Mouse (Mus musculus): ENCODE results near the gene Gm21992. TPM values are rescaled to one million over a fixed set of nuclear protein-coding genes. Genes with fewer than 3 reads are reported as not detected.

Gene Gm21992
- total RNA-seq, 2 experiments from 2014 or later: 17.6 to 23.7 TPM

DNA sequence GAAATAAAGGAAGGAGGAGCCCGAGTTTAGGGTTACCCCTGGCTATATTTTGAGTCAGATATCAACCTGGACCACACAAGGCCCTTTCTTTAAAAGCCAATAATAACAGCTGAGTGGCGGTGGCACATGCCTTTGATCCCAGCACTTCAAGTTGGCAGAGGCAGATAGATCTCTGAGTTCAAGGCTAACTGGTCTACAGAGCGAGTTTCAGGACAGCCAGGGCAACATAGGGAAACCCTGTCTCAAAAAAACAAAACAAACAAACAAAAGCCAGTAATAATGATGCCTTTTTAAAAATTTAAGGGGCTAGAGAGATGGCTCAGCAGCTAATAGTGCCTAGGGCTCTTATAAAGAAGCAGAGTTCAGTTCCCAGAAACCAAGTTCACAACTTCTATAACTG, 117.1 kb downstream of the Gm21992 start:
- no peak for DNase-seq (ENCODE audit: low spot score in 2 of 2)
- intact Hi-C loops (cut with DNase I): no loop called here

Other genes starting within 250 kb of the Gm21992 start
- gene Lrfn4, start 195.9 kb downstream of the Gm21992 start, total RNA-seq (2021): 10 to 100 TPM; 43.2 to 48.6 TPM
- 10 to 100 TPM; 26.1 to 26.6 TPM for gene Rce1, start 186.0 kb downstream of the Gm21992 start, total RNA-seq (2021)
- 1 to 10 TPM; 1.4 to 2.3 TPM for gene Gm960, start 112.9 kb downstream of the Gm21992 start, total RNA-seq (2021)
- 100 to 1,000 TPM; 587 to 665 TPM for gene Sptbn2, start 100.4 kb downstream of the Gm21992 start, total RNA-seq (2021)
- 10 to 100 TPM; 16.6 to 18.0 TPM for gene Rbm4b, start 55.1 kb downstream of the Gm21992 start, total RNA-seq (2021)
- 10 to 100 TPM; 87.3 to 95.7 TPM for gene Rbm4, start 17.7 kb downstream of the Gm21992 start, total RNA-seq (2021)
- gene Rbm14, start within 50 bp of the Gm21992 start, total RNA-seq (2021): 10 to 100 TPM; 47.1 to 55.2 TPM
- gene Ccs, start 27.7 kb upstream of the Gm21992 start, total RNA-seq (2021): 10 to 100 TPM; 33.1 to 37.5 TPM
- 1 to 10 TPM; 2.8 to 3.1 TPM for gene Ccdc87, start 27.8 kb upstream of the Gm21992 start, total RNA-seq (2021)
- 100 to 1,000 TPM; 103 to 112 TPM for gene Ctsf, start 43.5 kb upstream of the Gm21992 start, total RNA-seq (2021)
- gene Actn3, start 66.3 kb upstream of the Gm21992 start, total RNA-seq (2021): 1 to 10 TPM; 1.6 to 2.2 TPM
- 10 to 100 TPM; 24.6 to 26.3 TPM for gene Zdhhc24, start 67.1 kb upstream of the Gm21992 start, total RNA-seq (2021)
- 10 to 100 TPM; 42.1 to 47.8 TPM for gene Bbs1, start 95.0 kb upstream of the Gm21992 start, total RNA-seq (2021)
- gene Dpp3, start 116.7 kb upstream of the Gm21992 start, total RNA-seq (2021): 10 to 100 TPM; 41.2 to 42.6 TPM
- gene Peli3, start 131.5 kb upstream of the Gm21992 start, total RNA-seq (2021): 10 to 100 TPM; 25.4 to 32.9 TPM
- 10 to 100 TPM; 50.8 to 64.8 TPM for gene Mrpl11, start 150.5 kb upstream of the Gm21992 start, total RNA-seq (2021)
- 10 to 100 TPM; 13.7 to 30.9 TPM for gene Npas4, start 178.7 kb upstream of the Gm21992 start, total RNA-seq (2021)
- gene Slc29a2, start 212.2 kb upstream of the Gm21992 start, total RNA-seq (2021): 10 to 100 TPM; 15.0 to 17.2 TPM
- gene B4gat1, start 227.2 kb upstream of the Gm21992 start, total RNA-seq (2021): 100 to 1,000 TPM; 118 to 135 TPM
- 1 to 10 TPM; 4.6 to 6.1 TPM for gene AC124502.3, start 227.3 kb upstream of the Gm21992 start, total RNA-seq (2021)
- gene Brms1, start 229.7 kb upstream of the Gm21992 start, total RNA-seq (2021): 10 to 100 TPM; 22.7 to 25.6 TPM
- 10 to 100 TPM; 70.3 to 88.1 TPM for gene Rin1, start 238.9 kb upstream of the Gm21992 start, total RNA-seq (2021)